Mouse (Mus musculus): ENCODE measurements at regions not wholly inside any gene's neighbourhood (a gene's known extent, or its start where the extent isn't known, plus 50 kb on each side); places are given as distances from the start of the nearest gene placed in this dataset.

DNA sequence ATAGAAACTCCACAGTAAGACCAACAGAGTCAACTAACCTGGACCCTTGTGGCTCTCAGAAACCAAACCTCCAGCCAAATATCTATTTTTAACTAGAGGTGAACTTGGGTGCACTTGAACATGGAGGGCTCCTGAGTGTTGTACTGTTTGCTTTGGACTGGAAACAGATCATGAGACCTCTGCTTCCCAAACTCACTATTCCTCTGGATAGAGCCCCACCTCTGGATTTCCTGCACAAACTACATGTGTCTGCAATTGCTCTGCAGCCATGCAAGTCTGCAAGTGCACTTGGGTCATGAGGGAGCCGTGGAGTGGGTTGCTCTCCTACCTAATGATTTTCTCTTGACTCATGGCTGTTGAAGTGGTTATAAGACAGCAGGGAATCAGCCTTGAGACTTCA is 759.9 kb upstream of the Fam160b2 start:
- Histone ChIP-seq H3K27ac (replicated peaks) (no peak overlapping the region), H3K4me1 (replicated peaks) (no peaks in the 10 kb centered on the region), H3K9ac (no peak overlapping the region), H3K4me3 (no peak overlapping the region), H3K27me3 (no peaks in the 10 kb centered on the region), H3K9me3 (no peaks in the 10 kb centered on the region), H3K4me2 (no peak overlapping the region), H3K36me3 (no peaks in the 10 kb centered on the region)
- WGBS, result 86% methylated on average over 1 of the region's 1 CpGs
- ATAC-seq (ENCODE audit: low read depth), result no peak

DNA sequence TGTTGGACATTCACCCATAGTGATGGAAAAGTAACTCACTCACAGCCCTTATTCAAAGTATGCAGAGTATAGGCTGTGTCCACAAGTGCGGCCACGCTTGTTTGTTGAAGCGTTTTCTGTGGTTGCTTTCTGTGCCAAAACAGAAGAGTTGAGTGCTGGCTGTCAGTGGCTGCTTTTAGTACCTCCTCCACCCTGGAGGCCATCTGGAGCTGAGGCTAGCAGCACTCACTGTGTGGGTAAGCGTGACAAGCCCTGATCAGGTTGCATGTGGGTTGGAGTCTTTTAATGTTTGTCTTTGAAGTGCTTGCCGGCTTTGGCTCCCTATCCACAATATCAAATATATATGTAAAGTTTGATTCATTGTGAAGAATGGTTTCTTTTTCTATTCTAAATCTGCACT is 738.6 kb upstream of the Fam160b2 start:
- no peaks in the 10 kb centered on the region for H3K4me1 ChIP-seq (replicated peaks)

DNA sequence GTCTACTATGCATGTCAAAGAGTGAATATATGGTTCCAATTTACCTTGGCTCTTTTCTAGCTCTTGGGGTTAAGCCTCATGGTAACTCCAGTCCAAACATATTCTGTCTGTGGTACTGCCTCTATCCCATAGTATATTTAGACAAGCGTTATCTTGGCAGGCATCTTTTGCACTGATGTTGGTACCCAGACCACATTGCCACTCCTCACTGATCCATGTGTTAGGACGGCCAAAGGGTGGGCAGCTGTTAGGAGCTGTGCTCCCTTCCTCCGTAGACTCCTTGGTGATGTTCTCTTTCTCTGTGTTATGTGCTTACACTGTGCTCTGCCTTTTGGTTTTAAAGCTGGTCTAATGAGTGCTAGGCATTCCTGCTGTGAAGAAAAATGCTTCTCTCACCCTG is 737.3 kb upstream of the Fam160b2 start:
- ATAC-seq (ENCODE audit: low read depth), result no peak

More for the DNA sequence above, 738.6 kb upstream of the Fam160b2 start:
- no peak overlapping the region for H3K4me3 ChIP-seq
- no peak overlapping the region for H3K9ac ChIP-seq
- H3K4me2 ChIP-seq, result no peak overlapping the region
- 87% methylated on average over 5 of the region's 5 CpGs for WGBS
- no peaks in the 10 kb centered on the region for H3K27me3 ChIP-seq
- H3K9me3 ChIP-seq, result 0 out of 2 replicates have a peak, but pooled peaks cover 3% of the 10 kb centered on the region
- no peak overlapping the region for H3K27ac ChIP-seq (replicated peaks)
- no peaks in the 10 kb centered on the region for H3K36me3 ChIP-seq
- ATAC-seq (ENCODE audit: low read depth), result no peak

DNA sequence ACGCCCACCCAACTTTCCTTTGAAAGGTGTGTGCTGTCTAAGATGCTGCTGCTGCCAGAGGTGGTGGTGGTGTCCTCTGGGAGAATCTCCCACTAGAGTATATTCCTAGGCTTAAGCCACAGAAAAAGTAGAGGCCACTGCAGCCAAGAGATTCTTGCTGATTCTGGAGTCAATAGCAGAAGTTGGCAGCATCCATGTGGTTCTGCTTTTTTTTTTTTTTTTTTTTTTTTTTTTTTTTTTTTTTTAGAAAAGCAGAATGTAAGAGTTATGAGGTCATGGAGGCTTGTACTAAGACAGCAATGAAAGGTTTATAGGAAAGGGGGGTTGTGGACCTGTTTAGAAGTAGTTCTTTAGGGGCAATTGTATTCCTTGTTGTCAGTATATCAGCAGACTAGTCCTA is 734.4 kb upstream of the Fam160b2 start:
- no peak for ATAC-seq (ENCODE audit: low read depth)
- no peaks in the 10 kb centered on the region for H3K9me3 ChIP-seq
- 87% methylated on average over 1 of the region's 1 CpGs for WGBS

More for the DNA sequence above, 737.3 kb upstream of the Fam160b2 start:
- Histone ChIP-seq H3K4me3 (no peak overlapping the region), H3K9me3 (0 out of 2 replicates have a peak, but pooled peaks cover 3% of the 10 kb centered on the region), H3K9ac (no peak overlapping the region), H3K36me3 (no peaks in the 10 kb centered on the region), H3K4me2 (no peak overlapping the region), H3K27ac (replicated peaks) (no peak overlapping the region), H3K4me1 (replicated peaks) (no peaks in the 10 kb centered on the region), H3K27me3 (no peaks in the 10 kb centered on the region)
- WGBS, result 90% methylated on average over 3 of the region's 3 CpGs

DNA sequence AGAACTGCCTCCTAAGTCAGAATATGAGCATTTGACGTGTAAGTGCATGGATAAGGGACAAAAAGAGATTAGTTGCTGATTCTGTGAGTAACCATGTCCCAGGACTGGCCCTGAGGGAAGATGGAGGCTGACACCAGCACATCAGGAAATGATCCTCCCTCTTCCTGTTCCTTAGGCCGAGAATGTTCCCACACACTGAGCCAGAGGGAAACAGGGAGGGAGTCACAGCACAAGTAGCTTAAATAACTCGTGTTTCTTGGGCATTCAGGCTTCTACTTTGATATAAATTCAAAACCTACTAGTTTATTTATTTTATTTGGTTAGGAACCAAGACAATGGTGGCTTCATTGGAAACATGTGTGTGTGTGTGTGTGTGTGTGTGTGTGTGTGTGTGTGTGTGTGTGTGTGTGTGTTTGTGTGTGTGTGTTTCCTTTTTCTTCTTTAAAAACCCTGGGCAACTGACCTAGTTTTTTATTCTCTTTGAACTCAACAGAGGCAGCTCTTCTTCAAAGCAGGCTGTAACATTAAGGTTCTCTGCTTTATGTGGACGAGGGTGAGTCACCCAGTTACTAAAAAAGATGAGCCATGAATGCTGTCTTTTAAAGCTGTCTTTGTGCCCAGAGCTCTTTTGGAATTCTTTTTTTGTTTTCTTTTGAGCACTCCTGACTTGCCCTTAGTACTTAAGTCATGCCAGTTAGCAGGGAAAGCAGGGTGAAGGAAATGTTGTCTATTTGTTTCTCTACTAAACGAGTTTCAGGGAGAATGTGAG is 730.4 kb upstream of the Fam160b2 start:
- Histone ChIP-seq H3K27ac (replicated peaks) (no peak overlapping the region), H3K9me3 (peaks cover 5% of the 10 kb centered on the region; the same call in 1 of the 2 replicates), H3K27me3 (no peaks in the 10 kb centered on the region), H3K9ac (no peak overlapping the region), H3K36me3 (no peaks in the 10 kb centered on the region), H3K4me2 (no peak overlapping the region), H3K4me1 (replicated peaks) (no peaks in the 10 kb centered on the region), H3K4me3 (no peak overlapping the region)
- ATAC-seq (ENCODE audit: low read depth), result no peak
- WGBS, result 44% methylated on average over 5 of the region's 5 CpGs

More for the DNA sequence above, 734.4 kb upstream of the Fam160b2 start:
- Histone ChIP-seq H3K4me1 (replicated peaks) (no peaks in the 10 kb centered on the region), H3K27ac (replicated peaks) (no peak overlapping the region), H3K36me3 (no peaks in the 10 kb centered on the region), H3K4me2 (no peak overlapping the region), H3K4me3 (no peak overlapping the region), H3K27me3 (no peaks in the 10 kb centered on the region), H3K9ac (no peak overlapping the region)

DNA sequence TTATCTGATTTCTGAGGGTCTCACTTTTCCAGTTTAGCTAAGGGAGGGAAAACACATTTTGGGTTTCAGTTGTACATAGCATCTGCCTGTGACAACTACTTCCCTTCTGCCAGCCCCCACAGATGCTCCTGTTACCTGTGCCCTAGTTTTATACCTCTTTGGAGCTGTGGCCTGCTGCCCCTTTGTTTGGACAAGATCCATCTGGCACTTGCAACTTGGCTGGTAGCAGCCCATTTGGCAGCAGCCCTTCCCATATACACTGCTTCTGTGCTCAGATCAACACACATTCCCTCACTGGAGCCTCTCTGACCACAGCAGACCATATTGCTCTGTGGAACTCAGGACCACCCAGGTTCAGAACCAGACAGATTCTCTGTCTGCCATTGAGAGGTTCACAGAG is 728.0 kb upstream of the Fam160b2 start:
- Histone ChIP-seq H3K9me3 (peaks cover 5% of the 10 kb centered on the region; the same call in 1 of the 2 replicates), H3K4me2 (no peak overlapping the region), H3K9ac (no peak overlapping the region), H3K4me1 (replicated peaks) (no peaks in the 10 kb centered on the region), H3K4me3 (no peak overlapping the region), H3K36me3 (no peaks in the 10 kb centered on the region), H3K27me3 (no peaks in the 10 kb centered on the region), H3K27ac (replicated peaks) (no peak overlapping the region)
- no peak for ATAC-seq (ENCODE audit: low read depth)

DNA sequence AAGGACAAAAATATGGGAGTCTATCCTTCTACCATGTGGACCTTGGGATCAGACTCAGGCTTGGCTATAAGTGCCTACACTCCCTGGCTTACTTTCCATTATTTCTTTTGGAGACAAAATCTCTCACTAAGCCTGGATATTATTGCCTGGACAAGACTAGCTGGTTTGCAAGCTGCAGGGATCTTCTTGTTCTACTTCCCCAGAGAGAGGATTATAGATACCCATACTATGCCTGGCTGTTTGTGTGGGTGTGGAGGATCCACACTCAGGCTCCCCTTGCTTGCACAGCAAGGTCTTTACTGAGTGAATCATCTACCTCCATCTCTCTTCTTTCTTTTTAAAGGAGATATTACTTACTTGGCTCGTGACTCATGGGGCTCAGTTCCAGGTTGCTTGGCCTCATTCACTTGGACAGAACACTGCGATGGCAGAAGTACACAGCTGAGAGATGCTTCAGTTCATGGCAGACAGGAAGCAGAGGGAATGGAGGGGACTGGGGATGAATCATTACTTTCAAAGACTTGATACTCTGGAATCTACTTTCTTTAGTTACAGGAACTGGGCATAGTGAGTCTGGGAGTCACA is 727.0 kb upstream of the Fam160b2 start:
- WGBS, result 96% methylated on average over 2 of the region's 2 CpGs
- Histone ChIP-seq H3K4me3 (no peak overlapping the region), H3K4me2 (no peak overlapping the region), H3K9me3 (peaks cover 5% of the 10 kb centered on the region; the same call in 1 of the 2 replicates), H3K36me3 (no peaks in the 10 kb centered on the region), H3K27ac (replicated peaks) (no peak overlapping the region), H3K4me1 (replicated peaks) (no peaks in the 10 kb centered on the region), H3K9ac (no peak overlapping the region), H3K27me3 (no peaks in the 10 kb centered on the region)
- ATAC-seq (ENCODE audit: low read depth), result no peak

DNA sequence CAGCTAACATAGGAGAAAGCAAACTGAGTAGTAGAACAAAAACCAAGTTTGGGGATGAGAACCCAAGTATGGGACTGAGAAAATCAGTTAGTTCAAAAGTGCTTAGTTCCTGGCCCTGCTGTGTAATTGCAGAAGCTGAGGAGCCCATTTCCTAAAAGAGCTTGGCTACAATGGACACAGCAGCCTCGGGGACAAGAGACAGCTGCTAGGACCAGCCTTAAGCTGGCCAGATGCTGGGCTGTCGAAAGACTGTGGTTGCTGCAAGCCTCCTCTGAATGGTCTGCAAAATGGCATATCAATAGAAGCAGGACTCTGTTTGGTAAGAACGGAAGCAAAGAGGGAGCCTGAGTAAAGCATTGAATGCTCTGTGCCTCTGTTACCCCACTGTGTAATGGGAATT is 715.6 kb upstream of the Fam160b2 start:
- H3K9ac ChIP-seq, result no peak overlapping the region
- WGBS, result 73% methylated on average over 3 of the region's 3 CpGs
- no peaks in the 10 kb centered on the region for H3K4me1 ChIP-seq (replicated peaks)
- no peaks in the 10 kb centered on the region for H3K9me3 ChIP-seq
- no peaks in the 10 kb centered on the region for H3K36me3 ChIP-seq
- no peak overlapping the region for H3K27ac ChIP-seq (replicated peaks)
- H3K4me2 ChIP-seq, result no peak overlapping the region
- no peak overlapping the region for H3K4me3 ChIP-seq
- no peaks in the 10 kb centered on the region for H3K27me3 ChIP-seq
- ATAC-seq (ENCODE audit: low read depth), result no peak

DNA sequence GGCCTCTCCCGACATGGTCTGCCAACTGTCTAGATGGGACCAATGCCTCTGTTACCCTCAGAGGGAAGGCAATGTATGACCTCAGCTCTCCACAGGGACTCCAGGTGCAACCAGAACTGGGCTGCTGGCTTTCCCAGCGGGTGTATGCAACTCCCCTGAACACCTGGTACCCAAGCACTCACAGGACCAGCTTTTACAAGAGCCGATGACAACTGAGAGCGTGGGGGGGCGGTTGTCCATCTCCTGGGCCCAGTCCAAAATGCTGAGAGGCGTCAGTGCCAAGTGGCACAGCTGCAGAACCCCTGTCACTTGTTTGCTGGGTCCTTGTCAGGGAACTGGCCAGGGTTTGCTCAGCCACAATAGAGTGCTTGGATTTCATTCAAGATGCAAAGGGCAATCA is 700.1 kb upstream of the Fam160b2 start:
- no peak for ATAC-seq (ENCODE audit: low read depth)
- Histone ChIP-seq H3K27ac (replicated peaks) (no peak overlapping the region), H3K9ac (no peak overlapping the region), H3K4me1 (replicated peaks) (0 out of 2 replicates have a peak, but pooled peaks cover 3% of the 10 kb centered on the region), H3K4me3 (no peak overlapping the region), H3K36me3 (no peaks in the 10 kb centered on the region), H3K9me3 (no peaks in the 10 kb centered on the region), H3K27me3 (no peaks in the 10 kb centered on the region), H3K4me2 (no peak overlapping the region)
- 73% methylated on average over 6 of the region's 6 CpGs for WGBS

DNA sequence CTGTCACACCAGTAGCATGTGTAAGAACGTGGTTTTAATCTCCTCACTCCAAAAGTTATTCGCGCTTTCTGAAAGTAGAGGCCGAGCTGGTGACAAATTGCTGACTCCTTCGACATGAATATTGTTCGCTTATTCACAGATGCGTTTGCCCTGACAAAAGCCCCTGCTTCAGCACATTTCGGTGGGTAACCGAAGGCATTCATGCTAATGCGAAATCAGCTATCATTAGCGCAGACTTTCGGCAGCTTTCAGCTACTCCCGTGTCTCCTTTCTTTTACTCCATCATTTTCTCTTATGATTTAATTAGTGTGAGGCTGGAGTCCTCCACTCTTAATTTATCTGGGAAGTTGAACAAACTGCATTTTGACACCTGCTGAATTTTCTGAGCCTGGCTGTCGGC is 681.9 kb upstream of the Fam160b2 start:
- Histone ChIP-seq H3K4me3 (no peak overlapping the region), H3K4me2 (no peak overlapping the region), H3K9ac (no peak overlapping the region), H3K27me3 (no peaks in the 10 kb centered on the region), H3K36me3 (no peaks in the 10 kb centered on the region), H3K27ac (replicated peaks) (no peak overlapping the region), H3K9me3 (no peaks in the 10 kb centered on the region; the same call in 1 of the 2 replicates), H3K4me1 (replicated peaks) (no peaks in the 10 kb centered on the region)
- ATAC-seq (ENCODE audit: low read depth), result no peak
- WGBS, result 66% methylated on average over 14 of the region's 14 CpGs

DNA sequence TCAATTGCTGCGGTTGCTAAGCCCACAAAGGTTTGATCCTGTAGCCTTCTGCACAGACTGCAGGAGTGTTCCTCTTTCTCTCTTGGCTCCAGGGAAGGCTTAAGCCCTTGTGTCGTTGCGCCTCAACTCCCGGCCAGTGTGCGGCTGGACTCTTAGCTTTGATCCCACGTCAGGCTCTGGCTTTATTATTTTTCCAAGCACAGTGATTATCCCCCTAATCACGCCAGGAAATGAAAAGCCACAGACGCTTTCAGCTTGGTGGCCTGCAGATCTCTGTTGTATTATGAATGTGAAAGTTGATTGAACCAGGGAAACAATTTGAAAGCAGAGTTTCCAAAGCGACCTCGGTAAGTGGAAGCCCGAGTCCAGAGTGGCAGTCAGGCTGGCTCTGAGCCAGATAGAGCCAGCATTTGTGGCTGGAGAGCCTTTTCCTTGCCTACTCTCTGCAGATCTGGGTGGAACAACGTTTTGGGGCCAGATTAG is 676.7 kb upstream of the Fam160b2 start:
- 63% methylated on average over 12 of the region's 12 CpGs for WGBS
- H3K27me3 ChIP-seq, result no peaks in the 10 kb centered on the region
- H3K4me2 ChIP-seq, result no peak overlapping the region
- no peaks in the 10 kb centered on the region for H3K4me1 ChIP-seq (replicated peaks)
- no peaks in the 10 kb centered on the region; the same call in 1 of the 2 replicates for H3K9me3 ChIP-seq
- no peak overlapping the region for H3K27ac ChIP-seq (replicated peaks)
- H3K36me3 ChIP-seq, result no peaks in the 10 kb centered on the region
- no peak overlapping the region for H3K4me3 ChIP-seq
- no peak for ATAC-seq (ENCODE audit: low read depth)
- H3K9ac ChIP-seq, result no peak overlapping the region

DNA sequence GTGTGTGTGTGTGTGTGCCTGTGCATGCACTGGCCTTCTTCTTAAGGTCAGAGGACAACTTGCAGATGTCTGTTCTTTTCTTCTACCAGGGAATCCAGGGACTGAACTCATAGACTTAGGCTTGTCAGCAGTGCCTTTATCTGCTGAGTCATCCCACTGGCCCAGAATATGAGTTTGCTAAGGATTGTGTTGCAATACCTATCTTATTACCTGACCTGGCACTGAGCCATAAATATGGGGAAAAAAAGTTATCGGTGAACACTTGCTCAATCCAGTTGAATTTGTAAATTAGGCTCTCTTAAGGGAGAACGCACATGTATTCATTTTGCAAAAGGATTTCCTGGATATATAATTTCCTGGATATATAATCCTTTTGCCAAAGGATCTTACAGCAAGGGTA is 672.8 kb upstream of the Fam160b2 start:
- H3K9me3 ChIP-seq, result no peaks in the 10 kb centered on the region
- 95% methylated on average over 2 of the region's 2 CpGs for WGBS
- no peak overlapping the region for H3K9ac ChIP-seq
- no peak for ATAC-seq (ENCODE audit: low read depth)
- H3K4me1 ChIP-seq (replicated peaks), result no peaks in the 10 kb centered on the region; the same call in 1 of the 2 replicates
- no peak overlapping the region for H3K4me2 ChIP-seq
- no peak overlapping the region for H3K4me3 ChIP-seq
- H3K36me3 ChIP-seq, result no peaks in the 10 kb centered on the region
- no peaks in the 10 kb centered on the region for H3K27me3 ChIP-seq
- no peak overlapping the region for H3K27ac ChIP-seq (replicated peaks)
